Comparison of ENCODE assay signal across 20 mouse cellular contexts in genomic region chr4:135766976-135767375, GRCm38 (mm10). TPM values are rescaled to one million over a fixed set of nuclear protein-coding genes. Genes with fewer than 3 reads are reported as not detected.
DNase-seq lines count a peak whose midpoint lies in the region; ATAC-seq and TF ChIP-seq lines count a peak whose summit lies in the region.
"Had no signal": no experiment of that assay in that cellular context is flagged by ENCODE, and none has a peak within 500 bp of the region (broad histone marks: within the 10 kb centered on the region; RNA-seq: fewer than 3 reads in every experiment).

No protein-coding gene starts in this region.

- 29% methylated on average over 3 of the region's 3 CpGs for WGBS in kidney, adult 2 months
- WGBS in kidney, embryonic 14.5 days: 74% methylated on average over 3 of the region's 3 CpGs

- H3K9me3 ChIP-seq in kidney, embryonic 14.5 days (ENCODE audit: control insufficient read depth, low read length): no peaks in the 10 kb centered on the region
- H3K9me3 ChIP-seq: forebrain, embryonic 15.5 days; heart, embryonic 13.5 days; hindbrain, embryonic 15.5 days; neural tube, embryonic 12.5 days had no signal

- H3K4me2 ChIP-seq in kidney, embryonic 14.5 days (replicated peaks; ENCODE audit: low read depth, low read length): no peak overlapping the region
- peak overlapping the region; percentile 35 for H3K4me2 ChIP-seq in myocyte (ENCODE audit: low read depth)
- H3K4me2 ChIP-seq: forebrain, embryonic 15.5 days; heart, embryonic 13.5 days; hindbrain, embryonic 15.5 days; neural tube, embryonic 12.5 days had no signal

- H3K9ac ChIP-seq in kidney, embryonic 14.5 days (ENCODE audit: low read depth, low read length): no peak overlapping the region
- H3K9ac ChIP-seq: forebrain, embryonic 15.5 days; heart, embryonic 13.5 days; hindbrain, embryonic 15.5 days; neural tube, embryonic 12.5 days had no signal

- peak; percentile 71 for DNase-seq in gastrocnemius, adult 2 months
- DNase-seq in gastrocnemius, postnatal 4 days (ENCODE audit: low spot score in 2 of 2): no peak
- DNase-seq in kidney, adult 2 months: peak; percentile 84
- peak; percentile 64 to 74 for DNase-seq in adrenal gland, postnatal 36 days
- no peak for DNase-seq in urinary bladder, postnatal 36 days (ENCODE audit: low spot score in 2 of 2)
- no peak for DNase-seq in testis, postnatal 10 days (ENCODE audit: low spot score)
- DNase-seq: B cell, adult 2 months; cerebellum, adult 11-12 months; lung, adult 2 months; midbrain, embryonic 14.5 days; spleen, adult 18-20 months; thymus, postnatal 4 days had no signal

- peaks cover under 1% of the 10 kb centered on the region; the same call in 1 of the 2 replicates for H3K4me1 ChIP-seq in kidney, adult 2 months (ENCODE audit: control insufficient read depth, insufficient read depth, low read length)
- H3K4me1 ChIP-seq in kidney, embryonic 14.5 days (ENCODE audit: control insufficient read depth, insufficient read depth, low read length): 0 out of 2 replicates have a peak, but pooled peaks cover 4% of the 10 kb centered on the region

- intact Hi-C loops in gastrocnemius, adult 2 months (cut with DNase I): no loop called here

- ATAC-seq in kidney, embryonic 14.5 days (ENCODE audit: low FRiP score, low TSS enrichment): no peak
- ATAC-seq: forebrain, embryonic 15.5 days had no signal

- no peak overlapping the region for H3ac ChIP-seq in myocyte (ENCODE audit: control insufficient read depth, insufficient read length)

- no peaks in the 10 kb centered on the region for H3K27me3 ChIP-seq in kidney, adult 2 months (replicated peaks; ENCODE audit: control insufficient read depth, insufficient read depth, low read length)
- H3K27me3 ChIP-seq in kidney, embryonic 14.5 days (ENCODE audit: control insufficient read depth, insufficient read depth, low read length): no peaks in the 10 kb centered on the region
- H3K27me3 ChIP-seq in myocyte (ENCODE audit: control insufficient read depth, insufficient read depth, insufficient read length): no peaks in the 10 kb centered on the region
- H3K27me3 ChIP-seq: forebrain, embryonic 15.5 days; hindbrain, embryonic 15.5 days; neural tube, embryonic 12.5 days had no signal

- no peak for TF ChIP-seq CTCF in gastrocnemius, adult 2 months (IDR thresholded peaks at IDR 0.05)
- no peak for TF ChIP-seq CTCF in kidney, adult 2 months (conservative IDR thresholded peaks at IDR 0.05; ENCODE audit: insufficient read depth, insufficient read length, low read depth, low read length)

- no peaks in the 10 kb centered on the region for H3K36me3 ChIP-seq in kidney, adult 2 months (ENCODE audit: control insufficient read depth, insufficient read depth, low read length)
- no peaks in the 10 kb centered on the region for H3K36me3 ChIP-seq in kidney, embryonic 14.5 days (ENCODE audit: control insufficient read depth, insufficient read depth, low read length)
- no peaks in the 10 kb centered on the region for H3K36me3 ChIP-seq in myocyte (ENCODE audit: control insufficient read depth, insufficient read depth)
- H3K36me3 ChIP-seq: forebrain, embryonic 15.5 days; heart, embryonic 13.5 days; hindbrain, embryonic 15.5 days; neural tube, embryonic 12.5 days had no signal

- H3K4me3 ChIP-seq in gastrocnemius, adult 2 months: no peak overlapping the region
- no peak overlapping the region for H3K4me3 ChIP-seq in kidney, adult 2 months (ENCODE audit: insufficient read depth, low read depth, low read length)
- no peak overlapping the region for H3K4me3 ChIP-seq in kidney, embryonic 14.5 days (ENCODE audit: low read length)
- no peak overlapping the region for H3K4me3 ChIP-seq in myocyte
- H3K4me3 ChIP-seq: forebrain, embryonic 15.5 days; heart, embryonic 13.5 days; hindbrain, embryonic 15.5 days; left cerebral cortex, adult 2 months; neural tube, embryonic 12.5 days had no signal

- H3K79me2 ChIP-seq in myocyte (ENCODE audit: control insufficient read depth, insufficient read depth): no peaks in the 10 kb centered on the region

- no peak for TF ChIP-seq POLR2A in kidney, adult 2 months (IDR thresholded peaks at IDR 0.05; ENCODE audit: low read depth, low read length)
- no peak for TF ChIP-seq POLR2A in myocyte (IDR thresholded peaks at IDR 0.05; ENCODE audit: insufficient read length, low read depth)

- H3K27ac ChIP-seq in gastrocnemius, adult 2 months: peak overlapping the region; percentile 43; the same call in 1 of the 2 replicates
- H3K27ac ChIP-seq in kidney, adult 2 months (ENCODE audit: insufficient read depth, low read depth, low read length): no peak overlapping the region
- no peak overlapping the region for H3K27ac ChIP-seq in kidney, embryonic 14.5 days (ENCODE audit: low read depth, low read length)
- H3K27ac ChIP-seq: forebrain, embryonic 15.5 days; heart, embryonic 13.5 days; hindbrain, embryonic 15.5 days; left cerebral cortex, adult 2 months; macrophage; neural tube, embryonic 12.5 days had no signal

TF ChIP-seq in myocyte, 11 proteins besides CTCF, POLR2A, EP300 and RAD21:
- TF ChIP-seq POLR2AphosphoS2 (IDR thresholded peaks at IDR 0.05; ENCODE audit: insufficient read length, low read depth) (peak; percentile 19), MYOD1 (IDR thresholded peaks at IDR 0.05; ENCODE audit: control insufficient read depth in 1 of 3, insufficient read length in 2 of 3, low read depth in 2 of 3) (peak; percentile 4 to 80 (median 40)), REST (IDR thresholded peaks at IDR 0.05; ENCODE audit: insufficient read depth, insufficient read length) (no peak), MYOG (IDR thresholded peaks at IDR 0.05; ENCODE audit: control insufficient read depth in 1 of 3, insufficient read depth in 1 of 3, insufficient read length in 2 of 3, low read depth in 2 of 3) (peak in 2 of 3 experiments; percentile 36 to 61), E2F4 (IDR thresholded peaks at IDR 0.05; ENCODE audit: insufficient read depth) (no peak)

RNA-seq across cellular contexts. Expression of gene Myom3, which starts 7.5 kb away (rescaled TPM):
- total RNA-seq in gastrocnemius, adult 2 months (2021): 100 to 1,000 TPM in 1 of 2 experiments, 10 to 100 TPM in 1; 31.1 to 100 TPM
- total RNA-seq in gastrocnemius, postnatal 4 days (2021): 100 to 1,000 TPM; 107 to 112 TPM
- polyA plus RNA-seq in kidney, adult 2 months (2012; rRNA removed): 0.10 and 1.5 TPM in 2 replicates
- polyA plus RNA-seq in kidney, embryonic 14.5 days (2014; fragmentation: Nextera tagmentation; extraction: Ambion mirVana): 0.06 and 0.35 TPM in 2 replicates
- under 1 TPM; 0.16 to 0.33 TPM for total RNA-seq in adrenal gland, postnatal 36 days (2021)
- 97.1 TPM for polyA plus RNA-seq in myocyte (2012; fragmentation: generic; extraction: Trizol)

RNA-seq across cellular contexts. Expression of gene Il22ra1, which starts 39.0 kb away (rescaled TPM):
- total RNA-seq in gastrocnemius, adult 2 months (2021): not detected
- under 1 TPM in 1 of 2 experiments, not detected in 1; 0.20 TPM for total RNA-seq in gastrocnemius, postnatal 4 days (2021)
- polyA plus RNA-seq in kidney, adult 2 months (2012; rRNA removed): 3.0 and 4.1 TPM in 2 replicates
- polyA plus RNA-seq in kidney, embryonic 14.5 days (2014; fragmentation: Nextera tagmentation; extraction: Ambion mirVana): not detected in 2 replicates
- 1 to 10 TPM in 1 of 2 experiments, under 1 TPM in 1; 0.17 to 1.9 TPM for total RNA-seq in adrenal gland, postnatal 36 days (2021)
- polyA plus RNA-seq in myocyte (2012; fragmentation: generic; extraction: Trizol): 0.04 TPM
- polyA plus RNA-seq: forebrain, embryonic 15.5 days; heart, embryonic 13.5 days; hindbrain, embryonic 15.5 days; macrophage; midbrain, embryonic 14.5 days; neural tube, embryonic 12.5 days had no signal

Comparison
In these comparisons a context has a peak if more than half of its experiments do, and no peak if none do; other contexts are left out.
1. DNase-seq: peak in gastrocnemius, adult 2 months (single experiment), kidney, adult 2 months (single experiment) and adrenal gland, postnatal 36 days (2 of 2); none in gastrocnemius, postnatal 4 days (0 of 2), urinary bladder, postnatal 36 days (0 of 2) and testis, postnatal 10 days (single experiment).
2. RNA of gene Myom3, which starts 7.5 kb away (total RNA-seq): 107 to 112 TPM in gastrocnemius, postnatal 4 days and 31.1 to 100 TPM in gastrocnemius, adult 2 months; 0.16 to 0.33 TPM in adrenal gland, postnatal 36 days; every median in the first group is over 10 times any median in the second.